Mouse (Mus musculus) brain, embryonic 14.5 days (tissue): ENCODE measurements around the gene Nudt5.
A peak's percentile ranks its signal among the peaks of the same experiment; 100 is the strongest.

Source experiments
- CTCF ChIP-seq: fragments of 200-500 bp; IDR thresholded peaks from 2 replicates; pipeline ENCODE4 v1.5.1; 2012; ENCODE audit warnings: inconsistent platforms, mild to moderate bottlenecking, moderate library complexity, borderline replicate concordance; ENCODE audit not compliant: insufficient read depth, insufficient read length; ENCODE audit errors: extremely low read depth
- POLR2A ChIP-seq: fragments of 200-500 bp; IDR thresholded peaks from 2 replicates; pipeline ENCODE4 v1.6.1; 2012; ENCODE audit warnings: mild to moderate bottlenecking, inconsistent platforms, borderline replicate concordance; ENCODE audit not compliant: poor library complexity, insufficient read depth, insufficient read length, severe bottlenecking; ENCODE audit errors: extremely low read depth

GRCm38 (mm10) chr2:5906625-5907024 lies 61.8 kb downstream of the Nudt5 start:
- TF ChIP-seq CTCF, result peak; percentile 57; the same call in 1 of the 2 replicates
- TF ChIP-seq POLR2A, result no peak
